Mouse (Mus musculus): ENCODE results near the gene Rps6ka2.
"Not testable (repeated sequence)": the region's sequence is repeated elsewhere in the genome, so short reads cannot be mapped to it uniquely, and the experiment has no call there.

The Rps6ka2 gene

GRCm38 (mm10) chr17:7170304-7171295 is 685 bp downstream of the Rps6ka2 start:
- no peak for DNase-seq (ENCODE audit: low read depth)

- no peak for DNase-seq (ENCODE audit: low read depth)
Measured at GRCm38 (mm10) chr17:7173331-7174028, 3.6 kb downstream of the Rps6ka2 start.

- no peak for DNase-seq (ENCODE audit: low read depth)
Measured at GRCm38 (mm10) chr17:7175293-7175692, 5.4 kb downstream of the Rps6ka2 start.

- no peak for DNase-seq (ENCODE audit: low read depth)
Measured at GRCm38 (mm10) chr17:7176394-7176793, 6.5 kb downstream of the Rps6ka2 start.

- no peak for DNase-seq (ENCODE audit: low read depth)
Measured at GRCm38 (mm10) chr17:7178196-7178595, 8.3 kb downstream of the Rps6ka2 start.

- DNase-seq (ENCODE audit: low read depth): no peak
Measured at GRCm38 (mm10) chr17:7182187-7182586, 12.3 kb downstream of the Rps6ka2 start.

- not testable (repeated sequence) for DNase-seq (ENCODE audit: low read depth)
Measured at GRCm38 (mm10) chr17:7187037-7187436, 17.1 kb downstream of the Rps6ka2 start.

- no peak for DNase-seq (ENCODE audit: low read depth)
Measured at GRCm38 (mm10) chr17:7189425-7189824, 19.5 kb downstream of the Rps6ka2 start.

- DNase-seq (ENCODE audit: low read depth): no peak
Measured at GRCm38 (mm10) chr17:7189975-7190374, 20.1 kb downstream of the Rps6ka2 start.

- DNase-seq (ENCODE audit: low read depth): no peak
Measured at GRCm38 (mm10) chr17:7194140-7194840, 24.4 kb downstream of the Rps6ka2 start.

- DNase-seq (ENCODE audit: low read depth): no peak
Measured at GRCm38 (mm10) chr17:7197121-7197925, 27.4 kb downstream of the Rps6ka2 start.

- DNase-seq (ENCODE audit: low read depth): no peak
Measured at GRCm38 (mm10) chr17:7204771-7205406, 35.0 kb downstream of the Rps6ka2 start.

- DNase-seq (ENCODE audit: low read depth): peak; percentile 3
Measured at GRCm38 (mm10) chr17:7206434-7207145, 36.7 kb downstream of the Rps6ka2 start.

GRCm38 (mm10) chr17:7210648-7211047 is 40.7 kb downstream of the Rps6ka2 start:
- DNase-seq (ENCODE audit: low read depth): no peak

GRCm38 (mm10) chr17:7211893-7212292 is 42.0 kb downstream of the Rps6ka2 start:
- DNase-seq (ENCODE audit: low read depth): no peak

GRCm38 (mm10) chr17:7213214-7213613 is 43.3 kb downstream of the Rps6ka2 start:
- no peak for DNase-seq (ENCODE audit: low read depth)

GRCm38 (mm10) chr17:7214061-7214460 is 44.1 kb downstream of the Rps6ka2 start:
- no peak for DNase-seq (ENCODE audit: low read depth)

GRCm38 (mm10) chr17:7217791-7218329 is 47.9 kb downstream of the Rps6ka2 start:
- DNase-seq (ENCODE audit: low read depth): no peak

- DNase-seq (ENCODE audit: low read depth): no peak
Measured at GRCm38 (mm10) chr17:7218396-7218795, 48.5 kb downstream of the Rps6ka2 start.
